Mouse (Mus musculus): ENCODE measurements around the gene Atcay.
"Not testable (repeated sequence)": the region's sequence is repeated elsewhere in the genome, so short reads cannot be mapped to it uniquely, and the experiment has no call there.

Atcay gene

GRCm38 (mm10) chr10:81179451-81180342 is 50.9 kb downstream of the Atcay start:
- no peak for DNase-seq (ENCODE audit: low read depth, low spot score)

- no peak for DNase-seq (ENCODE audit: low read depth, low spot score)
Observed at GRCm38 (mm10) chr10:81178927-81179326, 51.7 kb downstream of the Atcay start.

GRCm38 (mm10) chr10:81177958-81178712 is 52.5 kb downstream of the Atcay start:
- DNase-seq (ENCODE audit: low read depth, low spot score), result no peak

- peak; percentile 43 for DNase-seq (ENCODE audit: low read depth, low spot score)
Observed at GRCm38 (mm10) chr10:81177491-81177925, 53.1 kb downstream of the Atcay start.

GRCm38 (mm10) chr10:81176466-81177271 is 54.0 kb downstream of the Atcay start, which contains the start of gene Eef2:
TSS of gene Eef2 (plus strand) at chr10:81176631.
- peak; percentile 98 for DNase-seq (ENCODE audit: low read depth, low spot score)

- no peak for DNase-seq (ENCODE audit: low read depth, low spot score)
Observed at GRCm38 (mm10) chr10:81175936-81176465, 54.6 kb downstream of the Atcay start.

- not testable (repeated sequence) for DNase-seq (ENCODE audit: low read depth, low spot score)
Observed at GRCm38 (mm10) chr10:81175345-81175701, 55.3 kb downstream of the Atcay start.

- peak; percentile 92 for DNase-seq (ENCODE audit: low read depth, low spot score)
Observed at GRCm38 (mm10) chr10:81174617-81175344, 55.9 kb downstream of the Atcay start.

- peak; percentile 91 for DNase-seq (ENCODE audit: low read depth, low spot score)
Observed at GRCm38 (mm10) chr10:81173132-81173531, 57.5 kb downstream of the Atcay start.

GRCm38 (mm10) chr10:81169411-81169900 is 61.2 kb downstream of the Atcay start:
- DNase-seq (ENCODE audit: low read depth, low spot score), result peak; percentile 92

GRCm38 (mm10) chr10:81168521-81169244 is 62.0 kb downstream of the Atcay start:
- peak; percentile 97 for DNase-seq (ENCODE audit: low read depth, low spot score)

GRCm38 (mm10) chr10:81168087-81168431 is 62.6 kb downstream of the Atcay start:
- no peak for DNase-seq (ENCODE audit: low read depth, low spot score)

GRCm38 (mm10) chr10:81167200-81168086 is 63.2 kb downstream of the Atcay start, which contains the start of gene Pias4:
TSS of gene Pias4 (minus strand) at chr10:81167923.
- DNase-seq (ENCODE audit: low read depth, low spot score), result peak; percentile 100

GRCm38 (mm10) chr10:81165118-81165517 is 65.5 kb downstream of the Atcay start:
- no peak for DNase-seq (ENCODE audit: low read depth, low spot score)

- DNase-seq (ENCODE audit: low read depth, low spot score), result peak; percentile 42
Observed at GRCm38 (mm10) chr10:81162318-81162652, 68.3 kb downstream of the Atcay start.

GRCm38 (mm10) chr10:81161602-81162317 is 68.9 kb downstream of the Atcay start:
- DNase-seq (ENCODE audit: low read depth, low spot score), result peak; percentile 33

- no peak for DNase-seq (ENCODE audit: low read depth, low spot score)
Observed at GRCm38 (mm10) chr10:81154736-81155135, 75.9 kb downstream of the Atcay start.

All from A20 (cell line).